Mouse (Mus musculus): Measurements from ENCODE around the gene Atp6v0b. TPM values are rescaled to one million over a fixed set of nuclear protein-coding genes. Genes with fewer than 3 reads are reported as not detected.

The Atp6v0b gene
- total RNA-seq, 2 experiments from 2014 or later = 67.0 to 70.8 TPM

GRCm38 (mm10) chr4:117912685-117913273, 25.6 kb upstream of the Atp6v0b start:
- no peak for DNase-seq (ENCODE audit: low spot score in 2 of 2)

DNA sequence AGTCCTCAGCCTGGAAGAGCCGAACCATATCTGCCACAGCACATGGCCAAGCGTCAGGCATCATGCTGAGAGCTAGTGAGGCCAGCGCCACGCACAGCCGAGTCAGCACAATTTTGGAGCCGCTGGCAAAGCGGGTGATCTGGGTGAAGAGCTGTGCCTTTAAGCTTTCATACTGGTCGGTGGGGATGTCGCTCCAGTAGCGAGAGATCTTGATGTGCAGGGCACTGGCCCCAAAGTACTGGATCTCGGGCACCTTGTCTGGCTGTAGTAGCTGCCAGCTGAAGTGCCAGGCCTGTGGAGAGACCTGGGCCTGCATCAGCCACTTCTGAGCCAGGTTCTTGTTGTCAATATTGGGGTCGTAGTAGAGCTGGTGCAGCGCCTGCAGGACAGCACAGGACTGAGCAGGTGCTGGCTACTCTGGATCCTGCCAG, 25.0 kb upstream of the Atp6v0b start:
- DNase-seq (ENCODE audit: low spot score in 2 of 2) = no peak

DNA sequence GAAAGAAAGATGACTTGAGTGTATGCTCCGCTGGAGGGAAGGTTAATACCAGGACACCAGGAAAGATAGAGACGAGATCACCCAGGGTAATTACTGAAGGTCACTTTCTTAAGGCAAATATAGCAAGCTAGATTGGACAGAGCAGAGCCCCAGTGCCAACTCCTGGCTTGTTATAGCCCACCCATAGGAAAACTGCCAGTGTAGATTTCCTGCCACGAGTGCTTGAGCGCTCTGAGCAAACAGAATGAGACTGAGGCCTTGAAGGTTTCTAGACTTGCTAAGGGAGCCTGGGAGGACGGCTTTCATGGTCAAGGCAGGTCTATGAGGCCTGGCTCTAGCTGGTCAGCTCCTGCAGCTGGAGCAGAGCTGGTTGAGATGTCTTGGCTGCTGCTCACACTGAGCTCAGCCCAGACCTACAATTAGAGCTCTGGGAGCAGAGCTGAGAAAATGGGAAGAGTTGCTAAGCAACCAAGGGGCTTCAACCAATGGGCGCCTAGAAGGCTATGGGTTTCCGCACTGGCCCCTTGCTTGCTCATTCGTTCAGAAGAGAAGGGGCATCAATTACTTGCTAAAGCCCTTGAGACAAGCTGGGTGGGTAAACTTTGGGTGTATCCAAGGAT, 21.8 kb upstream of the Atp6v0b start:
- no peak for DNase-seq (ENCODE audit: low spot score in 2 of 2)

DNA sequence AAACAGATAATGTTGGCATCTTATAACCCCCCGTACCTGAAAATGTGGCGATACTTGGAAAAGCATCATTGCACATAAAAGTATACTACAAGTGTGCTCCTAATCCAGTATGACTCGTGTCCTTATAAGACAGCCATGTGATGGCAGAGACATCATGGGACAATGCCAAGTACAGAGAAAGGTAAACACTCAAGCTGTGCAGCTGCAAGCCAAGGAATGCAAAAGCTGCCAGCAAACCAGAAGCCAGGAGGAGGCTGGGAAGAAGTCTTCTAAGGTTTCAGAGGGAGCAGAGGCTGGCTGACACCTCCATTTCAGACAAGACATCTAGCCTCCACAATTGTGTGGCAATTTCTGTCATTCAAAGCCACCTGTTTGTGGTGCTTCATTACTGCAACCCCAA, 19.1 kb upstream of the Atp6v0b start:
- no peak for DNase-seq (ENCODE audit: low spot score in 2 of 2)

- no peak for DNase-seq (ENCODE audit: low spot score in 2 of 2)
Measured at GRCm38 (mm10) chr4:117904761-117905160, 17.6 kb upstream of the Atp6v0b start.

DNA sequence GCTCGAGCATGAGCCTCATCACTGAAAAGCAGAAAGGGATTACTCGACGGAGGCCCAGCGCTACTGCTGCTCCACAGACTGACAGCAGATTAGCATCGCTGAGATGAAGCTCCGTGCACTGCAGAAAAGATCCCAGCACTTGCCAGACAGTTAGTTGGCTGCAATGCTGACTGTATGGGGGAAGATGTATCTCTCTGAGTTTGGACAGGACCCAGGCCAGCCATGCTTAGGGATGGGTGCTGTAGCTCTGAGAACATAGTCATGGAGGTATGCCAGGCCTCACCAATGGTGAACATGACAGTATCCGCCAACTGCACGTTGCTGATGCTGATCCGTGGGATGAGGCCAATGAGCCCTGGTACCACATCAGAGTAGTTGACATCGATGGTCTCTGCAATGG, 17.0 kb upstream of the Atp6v0b start:
- no peak for DNase-seq (ENCODE audit: low spot score in 2 of 2)

DNA sequence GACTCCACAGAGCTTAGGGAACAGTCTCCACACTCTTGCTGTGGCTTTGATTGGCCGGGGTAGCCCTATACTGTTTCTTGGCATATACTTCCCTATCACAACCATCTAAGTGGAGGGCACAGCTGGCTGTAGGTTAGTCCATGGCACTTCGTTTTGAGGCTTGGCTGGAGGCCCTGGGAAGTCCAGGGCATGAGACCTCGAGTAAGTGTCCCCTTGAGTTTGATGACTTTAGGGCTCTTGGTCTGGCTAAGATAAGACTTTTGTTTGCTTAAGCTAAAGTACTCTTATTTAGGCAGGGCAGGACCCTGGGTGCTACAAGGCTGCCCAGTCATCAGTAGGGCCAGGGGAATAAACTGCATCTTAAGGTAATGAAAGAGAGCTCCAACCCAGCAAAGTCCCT, 11.0 kb upstream of the Atp6v0b start:
- no peak for DNase-seq (ENCODE audit: low spot score in 2 of 2)

- DNase-seq (ENCODE audit: low spot score in 2 of 2) = no peak
Measured at GRCm38 (mm10) chr4:117896031-117896430, 8.9 kb upstream of the Atp6v0b start.

- no peak for DNase-seq (ENCODE audit: low spot score in 2 of 2)
Measured at GRCm38 (mm10) chr4:117895339-117895738, 8.2 kb upstream of the Atp6v0b start.

DNA sequence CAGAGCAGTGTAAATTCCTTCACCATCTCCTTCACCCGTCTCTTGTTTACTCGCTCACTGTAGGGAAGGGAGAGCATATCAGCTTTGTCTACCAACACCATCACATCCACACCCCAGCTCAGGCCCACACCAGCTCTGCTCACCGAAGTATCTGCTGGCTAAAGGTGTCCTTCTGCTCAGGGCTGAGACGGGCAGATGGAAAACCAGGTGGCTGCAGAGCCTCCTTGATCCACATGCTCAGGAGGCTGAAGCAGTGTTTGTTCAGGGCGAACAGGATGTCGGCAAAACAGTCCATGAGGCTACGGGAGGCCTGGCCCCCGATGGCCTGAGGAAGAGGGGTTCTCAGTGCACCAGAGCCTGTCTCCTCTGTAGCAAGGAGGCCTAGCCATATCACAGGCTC, 7.5 kb upstream of the Atp6v0b start:
- no peak for DNase-seq (ENCODE audit: low spot score in 2 of 2)

DNA sequence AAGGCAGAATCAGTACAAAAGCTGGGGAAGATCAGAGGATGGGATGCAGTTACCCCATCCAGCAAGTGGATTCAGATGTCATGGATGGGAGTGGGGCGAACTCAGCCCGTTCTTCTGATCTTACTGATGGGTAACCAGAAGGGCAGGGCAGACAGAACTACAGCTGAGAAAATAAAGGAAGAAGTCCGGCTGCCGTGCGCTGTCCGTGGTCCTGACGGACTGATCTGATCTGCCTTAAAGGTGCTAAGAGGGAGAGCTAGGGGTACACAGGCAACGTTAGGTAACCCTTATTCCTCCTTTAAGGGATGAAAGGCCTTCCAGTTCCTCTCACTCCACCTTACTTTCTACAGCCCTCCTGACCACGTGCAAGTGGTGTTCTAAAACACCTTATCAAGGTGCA, 6.2 kb upstream of the Atp6v0b start:
- peak in 1 of 2 experiments; percentile 60 for DNase-seq (ENCODE audit: low spot score in 2 of 2)

DNA sequence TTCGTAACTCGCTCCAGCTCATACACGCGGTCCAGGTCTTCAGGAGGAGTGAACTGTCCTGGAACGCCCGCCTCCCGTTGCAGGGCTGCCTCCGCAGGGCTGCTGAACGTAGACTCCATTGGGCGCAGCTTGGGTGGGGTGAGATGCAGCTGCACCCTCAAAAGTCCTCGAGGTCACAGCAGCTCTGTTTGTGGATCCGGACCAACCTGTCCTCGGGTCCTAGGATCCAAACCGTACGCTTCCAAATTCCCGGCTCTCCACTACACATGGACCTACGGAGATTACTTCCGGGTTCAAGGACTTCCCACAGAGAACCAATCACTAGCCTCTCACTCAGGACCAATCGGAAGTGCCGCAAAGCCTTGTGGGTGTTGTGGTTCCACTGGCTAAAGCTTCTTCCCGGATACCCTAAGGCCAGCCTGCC, 4.6 kb upstream of the Atp6v0b start, which contains the start of gene Dph2:
TSS of gene Dph2 (minus strand) at position 295 of the 424 bp plus-strand sequence.
- DNase-seq (ENCODE audit: low spot score in 2 of 2) = peak in 1 of 2 experiments; percentile 71

DNA sequence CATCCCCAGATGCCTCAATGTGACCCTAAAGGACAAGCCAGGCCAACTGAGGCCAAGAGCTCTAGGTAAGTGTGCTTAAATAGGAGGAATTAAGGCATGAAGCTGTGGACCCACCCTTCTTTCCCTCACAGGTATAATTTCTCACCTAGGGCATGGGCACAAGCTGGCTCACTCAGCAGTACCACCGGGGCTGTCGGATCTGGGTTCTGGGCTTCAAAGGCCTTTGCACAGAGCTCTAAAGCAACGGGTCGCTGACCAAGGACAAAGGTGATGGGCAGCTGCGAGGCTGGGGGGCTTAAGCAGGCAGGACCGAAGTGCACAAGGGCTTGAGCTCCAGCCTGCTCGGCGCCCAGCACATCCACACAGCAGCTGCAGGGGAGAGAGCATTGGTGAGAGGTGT, 3.6 kb upstream of the Atp6v0b start:
- no peak for DNase-seq (ENCODE audit: low spot score in 2 of 2)

GRCm38 (mm10) chr4:117890031-117890430, 2.9 kb upstream of the Atp6v0b start:
- DNase-seq (ENCODE audit: low spot score in 2 of 2) = no peak

GRCm38 (mm10) chr4:117889471-117889870, 2.3 kb upstream of the Atp6v0b start:
- no peak for DNase-seq (ENCODE audit: low spot score in 2 of 2)

- no peak for DNase-seq (ENCODE audit: low spot score in 2 of 2)
Measured at GRCm38 (mm10) chr4:117887920-117888319, 787 bp upstream of the Atp6v0b start.

DNA sequence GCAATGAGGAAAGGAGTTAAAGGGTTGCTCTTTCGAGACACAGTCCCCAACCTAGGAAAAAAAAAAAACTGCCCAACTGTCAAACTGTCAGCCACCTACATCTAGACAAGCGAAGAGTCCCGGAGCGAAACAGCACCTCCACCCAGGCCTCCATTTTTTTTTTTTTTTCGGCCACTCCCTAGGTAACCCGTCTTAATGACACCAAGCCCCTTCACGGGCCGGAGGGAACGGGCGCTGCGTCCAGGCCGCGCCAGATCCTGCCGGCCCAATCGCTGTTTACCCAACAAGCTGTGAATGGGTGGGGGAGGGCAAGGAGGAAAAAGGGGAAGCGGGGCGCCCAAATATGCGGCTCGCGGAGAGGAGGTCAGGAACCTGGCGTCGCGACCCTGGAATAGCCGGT, 489 bp downstream of the Atp6v0b start:
- no peak for DNase-seq (ENCODE audit: low spot score in 2 of 2)

- DNase-seq (ENCODE audit: low spot score in 2 of 2) = no peak
Measured at GRCm38 (mm10) chr4:117885994-117886393, 1.1 kb downstream of the Atp6v0b start.

- DNase-seq (ENCODE audit: low spot score in 2 of 2) = no peak
Measured at GRCm38 (mm10) chr4:117885093-117885492, 2.0 kb downstream of the Atp6v0b start.

- no peak for DNase-seq (ENCODE audit: low spot score in 2 of 2)
Measured at GRCm38 (mm10) chr4:117884146-117884545, 3.0 kb downstream of the Atp6v0b start.

DNA sequence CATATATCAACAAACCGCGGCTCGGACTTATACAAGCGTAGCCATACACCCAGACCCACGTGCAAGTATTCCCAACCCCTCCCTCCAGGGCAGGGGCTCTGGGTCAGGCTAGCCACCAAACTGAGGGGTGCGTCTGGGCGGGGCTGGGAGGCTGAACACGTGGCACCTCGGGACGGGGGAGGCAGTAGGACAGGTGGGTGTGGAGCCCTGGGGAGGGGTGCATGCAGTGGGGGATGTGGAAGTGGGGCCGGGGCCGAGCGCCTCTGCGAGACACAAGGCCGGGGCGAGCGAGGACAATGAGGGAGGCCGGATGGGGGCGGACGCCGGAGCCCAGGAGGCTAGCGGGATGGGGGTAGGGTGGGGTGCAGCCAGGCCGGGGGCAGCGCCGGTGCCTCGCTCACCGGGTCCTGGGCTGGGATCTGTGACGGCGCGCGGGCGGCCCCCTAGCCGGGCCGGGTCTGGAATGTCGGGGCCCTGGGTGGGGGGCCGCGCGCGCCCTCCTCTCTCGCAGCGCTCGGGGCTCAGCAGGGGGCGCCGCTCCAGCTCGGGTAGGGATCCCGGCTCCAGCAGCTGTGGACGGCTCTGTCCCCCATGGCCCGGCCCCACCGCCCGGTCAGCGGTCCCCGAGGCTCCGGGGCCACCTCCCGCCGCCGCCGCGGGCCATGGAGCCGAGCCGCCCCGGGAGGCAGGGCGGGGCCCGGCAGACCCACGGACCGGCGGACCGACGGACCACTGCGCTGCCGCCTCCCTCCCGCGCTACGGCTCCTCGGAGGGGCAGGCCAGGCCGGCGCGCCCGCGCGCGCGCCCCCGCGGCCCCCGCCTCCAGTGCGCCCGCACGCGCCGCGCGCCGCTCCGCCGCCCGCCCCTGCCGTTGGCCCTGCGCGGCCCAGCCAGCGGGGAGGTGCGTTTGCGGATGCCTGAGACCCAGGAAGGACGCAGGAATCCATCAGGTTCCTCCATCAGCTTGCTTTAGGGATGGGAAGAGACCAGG, 4.1 kb downstream of the Atp6v0b start, which contains the start of gene B4galt2:
TSS of gene B4galt2 (minus strand) at position 787 of the 991 bp plus-strand sequence.
- DNase-seq (ENCODE audit: low spot score in 2 of 2) = peak; percentile 57 to 67

- no peak for DNase-seq (ENCODE audit: low spot score in 2 of 2)
Measured at GRCm38 (mm10) chr4:117878703-117879102, 8.4 kb downstream of the Atp6v0b start.
